Mouse (Mus musculus): ENCODE data around the gene Zfp91.

- TF ChIP-seq CTCF (IDR thresholded peaks at IDR 0.05; ENCODE audit: borderline replicate concordance, insufficient read depth, low read length) (no peak), POLR2A (IDR thresholded peaks at IDR 0.05; ENCODE audit: low read depth, low read length) (no peak)
Measured at GRCm38 (mm10) chr19:12802830-12803229, 6.9 kb upstream of the Zfp91 start.
